Mouse (Mus musculus) MEL (cell line): ENCODE results near the gene Tgfbr3.

Experiments
- BHLHE40 ChIP-seq: IDR thresholded peaks from 2 replicates; pipeline ENCODE4 v1.6.1; 2012; ENCODE audit warnings: low read depth, mild to moderate bottlenecking, inconsistent platforms, low read length, improper control_type of control experiment, borderline replicate concordance
- CTCF ChIP-seq, 3 experiments: IDR thresholded peaks in 2 of 3; conservative IDR thresholded peaks in 1 of 3; 2 replicates each; pipeline ENCODE4 v1.5.1; 2011 to 2012; ENCODE audit warnings: low read length in 3 of 3, low read depth in 2 of 3, mild to moderate bottlenecking in 2 of 3, improper control_type of control experiment in 1 of 3, inconsistent platforms in 1 of 3, mixed read lengths in 1 of 3, moderate library complexity in 1 of 3; ENCODE audit not compliant: control insufficient read depth in 1 of 3, insufficient read depth in 1 of 3, poor library complexity in 1 of 3, severe bottlenecking in 1 of 3
- E2F4 ChIP-seq: IDR thresholded peaks from 2 replicates; pipeline ENCODE4 v1.6.1; 2011; ENCODE audit warnings: low read depth, low read length, improper control_type of control experiment, borderline replicate concordance
- EP300 ChIP-seq, 2 experiments: IDR thresholded peaks; 2 replicates each; pipeline ENCODE4 v1.6.1; 2011; ENCODE audit warnings: improper control_type of control experiment in 2 of 2, low read length in 2 of 2, low read depth in 1 of 2, mild to moderate bottlenecking in 1 of 2
- JUND ChIP-seq: IDR thresholded peaks from 2 replicates; pipeline ENCODE4 v1.6.1; 2011; ENCODE audit warnings: low read depth, mild to moderate bottlenecking, improper control_type of control experiment, low read length
- MEF2A ChIP-seq: IDR thresholded peaks from 2 replicates; pipeline ENCODE4 v1.6.1; 2014; ENCODE audit warnings: low read depth, mild to moderate bottlenecking, inconsistent platforms, low read length, improper control_type of control experiment; ENCODE audit not compliant: poor library complexity, insufficient replicate concordance, severe bottlenecking; ENCODE audit errors: extremely low read depth
- MXI1 ChIP-seq: IDR thresholded peaks from 2 replicates; pipeline ENCODE4 v1.6.1; 2011; ENCODE audit warnings: mild to moderate bottlenecking, low read depth, low read length, improper control_type of control experiment
- MYB ChIP-seq: IDR thresholded peaks from 2 replicates; pipeline ENCODE4 v1.6.1; 2011; ENCODE audit warnings: mild to moderate bottlenecking, low read depth, low read length, improper control_type of control experiment
- MYC ChIP-seq: IDR thresholded peaks from 2 replicates; pipeline ENCODE4 v1.6.1; 2011; ENCODE audit warnings: low read depth, mild to moderate bottlenecking, low read length, improper control_type of control experiment, moderate library complexity
- NELFE ChIP-seq: IDR thresholded peaks from 2 replicates; pipeline ENCODE4 v1.6.1; 2011; ENCODE audit warnings: low read depth, low read length, improper control_type of control experiment
- POLR2A ChIP-seq, 2 experiments: IDR thresholded peaks; 2 replicates each; pipeline ENCODE4 v1.6.1; 2011 to 2012; ENCODE audit warnings: low read length in 2 of 2, mild to moderate bottlenecking in 2 of 2, control low read depth in 1 of 2, improper control_type of control experiment in 1 of 2, low read depth in 1 of 2, moderate library complexity in 1 of 2; ENCODE audit not compliant: control insufficient read depth in 1 of 2, insufficient read depth in 1 of 2, poor library complexity in 1 of 2
- POLR2AphosphoS2 ChIP-seq: IDR thresholded peaks from 2 replicates; pipeline ENCODE4 v1.6.1; 2011; ENCODE audit warnings: low read length, improper control_type of control experiment

GRCm38 (mm10) chr5:107145125-107145524 lies 144.3 kb downstream of the Tgfbr3 start:
- TF ChIP-seq CTCF (IDR thresholded peaks at IDR 0.05 in 2 of 3, conservative IDR thresholded peaks at IDR 0.05 in 1 of 3; ENCODE audit: control insufficient read depth in 1 of 3, insufficient read depth in 1 of 3, low read depth in 2 of 3, low read length in 3 of 3, poor library complexity in 1 of 3, severe bottlenecking in 1 of 3) (no peak), POLR2AphosphoS2 (no peak), MXI1 (no peak), EP300 (IDR thresholded peaks at IDR 0.05; ENCODE audit: low read depth in 1 of 2, low read length in 2 of 2) (no peak), MEF2A (no peak), MYB (no peak), E2F4 (no peak), NELFE (no peak), JUND (no peak), BHLHE40 (no peak), MYC (no peak), POLR2A (IDR thresholded peaks at IDR 0.05; ENCODE audit: control insufficient read depth in 1 of 2, insufficient read depth in 1 of 2, low read depth in 1 of 2, low read length in 2 of 2, poor library complexity in 1 of 2) (no peak)
